Mouse (Mus musculus) thymus, postnatal 0 days (tissue): ENCODE results near the gene Capza2. TPM values are rescaled to one million over a fixed set of nuclear protein-coding genes. Genes with fewer than 3 reads are reported as not detected.

Experiments used
- DNase-seq: peaks from one replicate; pipeline ENCODE4 v3.0.0-alpha.2; 2015; ENCODE audit warnings: low spot score
- polyA plus RNA-seq: library from polyadenylated mRNA; unstranded; fragments of >200 nt; fragmentation: Nextera tagmentation; extraction: Ambion mirVana; gene quantifications from 2 replicates; pipeline ENCODE4 v1.2.1, GENCODE M21; 2015

Capza2 gene
- polyA plus RNA-seq, 1 experiment from 2014 or later: 279 TPM

DNA sequence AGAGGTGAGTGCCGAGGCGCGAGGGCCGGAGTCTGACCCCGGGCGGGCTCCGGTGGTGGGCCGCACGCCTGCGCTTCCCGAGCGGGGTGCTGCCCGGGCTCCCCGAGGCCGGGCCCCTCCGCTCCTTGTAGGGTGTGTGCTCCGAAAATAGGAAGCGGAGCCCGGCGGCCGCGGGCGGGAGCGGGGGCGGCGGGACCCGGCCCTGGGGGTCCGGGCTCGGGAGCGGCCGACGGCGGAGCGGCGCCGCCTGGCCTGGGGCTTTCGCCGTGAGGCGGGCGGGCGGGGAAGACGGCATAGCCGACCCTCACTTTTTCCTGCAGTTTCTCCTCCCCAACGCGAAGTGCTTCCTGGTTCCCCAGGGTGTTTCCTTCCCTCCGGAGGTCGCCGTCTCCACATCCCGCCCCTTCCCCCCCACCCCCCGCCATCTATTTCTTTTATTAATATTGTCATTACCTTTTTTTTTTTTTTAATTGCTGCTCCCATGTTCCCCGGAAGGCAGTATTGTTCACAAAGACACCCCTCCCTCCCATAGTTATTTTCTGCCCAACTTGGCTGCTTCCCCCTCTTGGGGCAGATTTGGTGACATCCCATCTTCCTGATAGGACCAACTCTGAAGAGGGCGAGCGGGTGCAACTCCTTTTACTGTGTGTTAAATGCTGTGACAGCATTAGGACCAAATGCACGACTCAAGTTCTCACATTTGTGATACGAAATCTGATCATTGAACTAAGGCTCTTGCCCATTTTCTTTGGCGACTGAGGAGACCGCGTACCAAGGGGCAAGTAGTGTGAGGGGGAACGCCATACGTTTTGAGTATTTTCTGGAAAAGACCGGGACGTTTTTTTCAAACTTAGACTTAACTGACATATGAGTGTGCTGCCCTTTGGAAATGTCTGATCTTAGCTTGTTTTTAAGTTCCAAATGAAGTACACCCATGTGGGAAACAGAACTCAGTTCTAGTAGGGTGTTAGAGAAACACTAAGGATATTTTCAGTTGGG is 1.5 kb downstream of the Capza2 start:
- peak; percentile 29 for DNase-seq

DNA sequence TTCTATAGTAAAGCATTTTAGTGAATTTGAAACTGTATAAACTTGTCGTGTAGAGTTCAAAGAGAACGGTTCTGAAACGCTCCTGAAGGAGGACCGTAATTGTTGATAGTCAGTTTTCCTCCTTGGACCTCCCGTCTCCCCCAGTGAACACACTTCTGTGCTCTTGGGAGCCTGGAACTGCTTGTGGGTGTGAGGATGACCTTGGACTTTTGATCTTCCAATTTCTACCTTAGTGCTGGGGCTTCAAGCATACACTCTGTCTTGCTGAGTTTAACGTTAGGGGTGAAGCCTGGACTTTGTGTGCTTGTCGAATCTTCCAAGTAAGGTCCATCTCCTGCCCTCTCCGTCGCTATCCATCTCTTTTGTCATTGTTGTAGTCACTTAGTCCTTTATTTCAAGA is 4.0 kb downstream of the Capza2 start:
- DNase-seq: no peak

DNA sequence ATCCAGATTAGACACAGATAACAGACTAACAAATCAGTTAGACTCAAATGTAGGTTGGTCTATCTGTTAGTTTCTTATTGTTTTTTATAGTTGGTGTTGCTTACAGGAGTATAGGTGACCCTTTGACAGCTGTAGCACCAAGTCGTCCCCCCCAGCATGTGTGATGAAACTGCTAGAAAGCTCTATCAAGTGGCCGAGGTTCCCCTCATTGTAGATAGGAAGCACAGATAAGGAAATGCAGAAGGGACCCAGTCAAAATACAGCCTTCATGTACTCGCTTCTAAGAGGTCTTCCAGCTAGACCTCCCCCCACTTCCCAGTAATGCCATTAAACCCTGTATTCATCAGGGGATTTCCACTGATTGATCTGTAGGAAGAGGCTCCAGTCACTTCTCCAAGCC is 6.7 kb downstream of the Capza2 start:
- no peak for DNase-seq

DNA sequence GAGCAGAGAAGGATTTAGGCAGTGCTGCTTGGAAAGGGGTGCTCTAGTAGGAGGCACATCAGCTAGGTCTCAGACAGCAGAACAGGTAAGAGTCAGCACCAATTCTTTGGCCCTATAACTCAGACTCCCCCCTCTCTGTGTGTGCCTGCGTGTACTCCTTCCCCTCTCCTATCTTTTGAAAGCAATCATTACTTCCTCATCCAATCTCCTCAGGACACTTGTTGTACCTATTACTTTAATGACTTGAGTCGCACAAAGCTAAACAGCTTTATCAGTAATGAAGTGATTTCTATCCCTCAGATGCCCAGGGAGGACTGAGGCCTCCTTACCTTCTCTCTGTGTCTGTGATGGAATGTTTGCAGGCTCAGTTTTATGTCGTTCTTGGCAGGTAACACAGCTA is 10.1 kb downstream of the Capza2 start:
- no peak for DNase-seq

DNA sequence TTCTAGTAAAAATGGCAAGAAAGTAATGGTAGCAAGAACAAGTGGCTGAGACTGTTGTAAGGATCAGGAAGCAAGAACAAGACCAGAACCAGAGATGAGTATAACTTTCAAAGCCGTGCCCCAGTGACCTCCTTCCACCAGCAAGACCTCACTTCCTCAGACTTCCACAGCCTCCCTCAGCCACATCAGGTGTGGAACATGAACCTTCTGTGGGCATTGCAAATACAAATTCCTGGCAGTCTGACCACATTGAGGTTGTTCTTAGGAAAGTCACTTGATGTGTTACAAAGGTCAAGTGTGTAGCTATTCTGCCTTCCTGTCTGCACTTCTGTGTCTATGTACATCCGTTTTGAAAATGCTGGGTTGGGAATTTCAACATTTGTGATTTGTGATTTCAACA is 16.1 kb downstream of the Capza2 start:
- no peak for DNase-seq

DNA sequence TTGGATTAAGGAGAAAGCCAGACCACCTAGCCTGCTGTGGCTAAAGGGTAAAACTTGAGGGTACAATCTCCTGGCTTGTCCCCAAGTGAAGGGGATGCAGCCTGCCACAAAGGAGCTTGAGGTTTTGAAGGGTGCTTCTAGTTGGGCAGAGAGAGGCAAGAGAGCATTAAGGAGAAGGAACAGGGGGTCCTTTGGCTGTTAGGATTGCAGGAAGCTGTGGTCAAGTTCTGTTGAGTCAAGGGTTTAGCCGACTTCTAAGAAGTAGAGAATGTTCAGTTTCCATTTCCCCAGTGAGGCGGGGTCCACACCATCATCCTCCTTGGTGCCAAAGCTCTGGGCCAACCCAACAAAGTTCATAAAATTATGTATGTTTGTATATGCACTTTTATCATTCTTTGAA is 19.0 kb downstream of the Capza2 start:
- no peak for DNase-seq

DNA sequence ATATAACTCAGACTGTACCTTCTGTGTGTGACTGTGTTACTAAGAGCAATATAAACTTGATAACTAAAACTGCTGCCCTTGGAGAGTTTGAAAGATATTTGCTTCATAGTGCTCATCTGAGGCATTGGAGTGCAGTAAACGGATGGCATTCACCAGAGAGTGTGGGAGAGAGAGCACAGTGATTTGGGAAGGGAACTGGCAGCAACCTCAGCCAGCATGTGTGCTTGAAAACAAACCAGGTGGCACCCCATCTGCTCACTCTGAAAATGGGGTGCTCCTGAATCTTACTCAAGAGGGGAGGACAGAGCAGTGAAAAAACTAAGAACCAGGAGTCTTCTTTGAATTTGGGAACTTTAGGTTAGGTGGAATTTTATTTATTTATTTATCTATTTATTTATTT is 21.3 kb downstream of the Capza2 start:
- no peak for DNase-seq

DNA sequence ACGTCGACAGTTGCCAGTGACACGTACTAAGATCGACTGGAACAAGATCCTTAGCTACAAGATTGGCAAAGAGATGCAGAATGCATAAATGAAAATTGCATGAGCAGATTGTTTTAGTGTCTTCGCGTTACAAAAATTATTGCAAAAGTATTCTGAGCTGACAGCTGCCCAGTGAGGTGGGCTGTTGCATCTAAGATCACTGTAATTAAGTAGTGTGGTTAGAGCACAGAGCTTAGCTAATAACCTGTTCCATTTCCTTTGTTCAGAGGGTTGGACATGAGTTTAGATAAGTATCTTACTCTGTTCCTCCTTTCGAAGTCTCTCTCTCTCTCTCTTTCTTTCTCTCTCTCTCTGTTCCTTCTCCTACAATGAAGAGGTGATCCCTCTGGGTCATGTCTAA is 29.3 kb downstream of the Capza2 start:
- DNase-seq: no peak

DNA sequence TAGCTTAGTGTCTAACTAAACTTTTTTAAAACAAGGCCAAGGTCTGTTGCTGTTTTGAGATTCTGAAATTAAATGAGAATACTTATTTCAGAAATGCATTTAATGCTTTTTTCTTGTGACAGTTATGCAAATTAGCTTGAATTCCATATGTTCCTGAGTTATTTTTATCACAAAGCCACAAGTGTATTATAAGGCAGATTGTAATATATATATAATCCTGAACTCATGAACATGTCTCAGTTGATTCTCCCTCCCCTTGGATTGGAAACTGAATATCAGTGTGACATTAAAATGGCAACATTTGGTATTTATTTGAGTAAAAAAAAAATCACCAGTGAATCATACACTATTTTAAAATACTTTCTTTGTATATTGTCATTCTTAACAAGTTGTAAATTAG is 30.0 kb downstream of the Capza2 start:
- DNase-seq: no peak

DNA sequence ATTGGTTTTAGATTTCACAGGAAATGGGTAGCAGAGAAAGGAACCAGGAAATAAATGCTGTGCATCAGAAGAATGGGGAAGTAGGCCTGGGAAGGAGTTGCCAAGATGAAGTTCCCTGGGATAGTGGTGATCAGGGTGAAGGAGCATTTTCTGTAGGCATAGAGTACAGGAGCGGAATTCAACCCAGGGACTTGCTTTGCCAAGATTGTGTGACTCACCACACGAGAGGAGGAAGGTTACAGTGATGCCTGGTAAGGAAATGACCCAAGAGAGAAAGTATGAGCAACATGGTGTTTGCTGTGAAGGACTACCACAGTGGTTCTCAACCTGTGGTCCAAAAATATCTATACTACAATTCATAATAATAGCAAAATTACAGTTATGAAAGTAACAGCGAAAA is 31.8 kb downstream of the Capza2 start:
- no peak for DNase-seq

DNA sequence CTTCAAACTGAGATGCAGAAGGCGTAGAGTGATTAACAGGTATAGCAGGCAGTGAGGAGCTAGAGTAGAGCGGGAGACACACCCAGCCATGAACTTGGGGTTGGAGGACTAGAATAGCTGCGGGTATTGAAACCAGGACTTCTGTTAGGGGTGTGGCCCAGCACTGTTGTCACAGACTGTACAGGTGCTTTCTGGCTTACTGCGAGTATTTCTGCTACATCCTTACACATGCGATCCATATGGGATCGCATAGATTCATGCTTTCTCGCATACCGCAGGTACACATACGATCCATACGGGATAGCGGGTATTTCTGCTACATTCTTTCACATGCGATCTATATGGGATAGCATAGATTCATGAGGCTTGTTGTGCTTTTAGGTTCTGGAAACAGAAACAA is 32.3 kb downstream of the Capza2 start:
- DNase-seq: no peak

DNA sequence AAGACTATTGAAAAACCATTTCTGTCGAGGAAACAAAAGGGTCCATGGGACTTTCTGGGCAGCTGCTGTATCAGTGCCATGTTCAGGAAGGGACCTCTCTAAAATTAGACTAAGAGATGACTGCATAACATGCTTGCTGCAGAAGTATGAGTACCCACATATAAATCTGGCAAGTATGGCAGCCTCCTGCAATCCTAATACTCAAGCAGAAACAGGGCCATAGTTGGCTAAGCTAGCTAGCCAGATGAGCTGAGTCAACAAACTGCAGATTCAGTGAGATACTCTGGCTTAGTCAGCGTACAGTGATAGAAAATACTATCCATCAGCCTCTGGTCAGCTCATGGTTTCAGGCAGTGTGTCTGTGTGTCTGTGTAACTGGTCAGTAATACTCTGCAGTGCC is 33.8 kb downstream of the Capza2 start:
- no peak for DNase-seq

DNA sequence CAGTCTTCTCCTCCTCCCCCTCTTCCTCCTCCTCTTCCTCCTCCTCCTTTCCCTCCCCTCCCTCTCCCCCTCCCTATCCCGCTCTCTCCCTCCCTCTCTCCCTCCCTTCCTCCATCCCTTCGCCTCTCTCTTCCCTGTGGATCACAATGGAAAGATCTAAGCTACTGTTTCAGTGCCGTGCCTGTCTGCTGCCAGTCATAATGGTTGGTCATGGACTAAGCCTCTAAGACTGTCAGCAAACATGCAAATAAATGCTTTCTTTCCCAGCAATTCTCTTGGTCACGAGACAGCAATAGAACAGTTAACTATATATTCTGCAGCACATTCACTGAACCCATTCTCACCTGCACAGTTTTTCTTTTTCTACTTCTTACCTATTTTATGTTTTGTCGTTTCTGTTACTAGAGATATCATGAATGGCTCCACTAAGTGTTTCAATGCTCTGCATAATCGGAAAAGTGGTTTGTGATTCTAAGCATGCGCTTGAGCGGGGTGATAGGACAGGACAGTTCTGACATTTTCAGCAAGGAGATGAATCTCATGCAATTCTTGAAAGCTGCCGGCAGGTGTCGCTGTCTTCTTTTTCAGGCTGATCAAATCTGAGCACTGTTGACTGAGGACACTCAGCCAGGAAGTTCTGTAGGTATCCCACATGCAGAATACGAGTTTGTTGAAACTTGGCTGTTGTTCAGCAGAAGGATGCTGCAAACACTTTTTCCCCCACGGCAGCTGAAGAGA is 39.2 kb downstream of the Capza2 start:
- peak; percentile 76 for DNase-seq

DNA sequence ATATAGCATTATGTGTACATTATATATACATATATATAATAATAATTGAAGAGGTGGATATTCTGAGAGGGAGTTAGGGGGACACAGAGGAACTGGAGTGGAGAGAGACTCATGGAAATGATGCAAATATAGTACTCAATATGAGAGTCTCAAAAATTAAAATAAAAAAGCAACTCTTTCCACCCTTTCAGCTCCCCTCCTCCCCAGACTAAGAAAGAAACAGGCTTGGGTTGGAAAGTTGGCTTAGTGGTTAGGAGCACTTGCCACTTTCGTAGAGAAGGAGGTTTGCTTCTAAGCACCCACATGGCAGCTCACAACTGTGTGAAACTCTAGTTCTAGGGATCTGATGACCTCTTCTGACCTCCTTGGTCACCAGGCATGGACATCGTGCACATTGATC is 41.0 kb downstream of the Capza2 start:
- no peak for DNase-seq

DNA sequence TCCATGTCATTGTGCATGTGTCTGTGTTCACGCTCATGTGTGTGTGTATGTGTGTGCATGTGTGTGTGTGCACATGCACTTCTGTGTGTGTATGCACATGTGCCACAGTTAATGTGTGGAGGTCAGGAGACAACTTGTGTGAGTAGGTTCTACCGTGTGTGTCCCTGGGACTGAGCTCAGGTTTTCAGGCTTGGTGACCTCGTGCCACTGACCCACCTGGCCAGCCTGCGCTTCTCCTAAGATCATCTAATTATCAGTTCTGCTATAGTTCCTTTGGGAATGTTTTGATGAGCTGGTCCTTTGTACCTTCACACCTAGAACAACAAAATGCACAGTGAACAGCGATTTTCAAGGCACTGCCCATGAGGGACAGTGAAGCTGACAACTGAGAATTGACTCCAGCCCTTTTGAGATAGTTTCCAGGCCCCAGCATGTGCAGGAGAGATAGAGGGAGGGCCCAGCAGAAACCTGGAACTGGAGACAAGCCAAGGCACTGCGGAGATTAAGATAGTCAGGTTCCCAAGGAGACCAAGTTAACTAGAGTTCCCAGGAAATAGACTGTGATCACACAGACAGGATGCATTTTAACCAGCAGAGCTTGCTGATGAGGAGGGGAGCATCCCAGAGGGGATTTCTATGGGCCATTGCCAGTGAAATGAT is 44.4 kb downstream of the Capza2 start:
- no peak for DNase-seq

DNA sequence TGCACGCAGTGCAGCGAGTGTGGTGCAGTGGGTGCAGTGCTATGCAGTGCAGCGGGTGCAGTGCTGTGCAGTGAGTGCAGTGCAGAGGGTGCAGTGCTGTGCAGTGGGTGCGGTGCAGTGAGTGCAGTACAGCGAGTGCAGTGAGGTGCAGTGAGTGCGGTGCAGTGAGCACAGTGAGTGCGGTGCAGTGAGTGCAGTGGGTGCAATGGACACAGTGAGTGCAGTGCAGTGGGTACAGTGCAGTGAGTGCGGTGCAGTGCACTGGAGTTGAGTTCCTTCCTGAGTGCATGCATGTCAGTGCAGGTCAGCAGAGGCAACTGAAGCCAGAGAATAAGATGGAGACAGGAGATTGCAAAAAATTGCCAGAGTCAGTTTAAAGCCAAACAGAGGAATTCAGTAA is 45.8 kb downstream of the Capza2 start:
- DNase-seq: no peak

DNA sequence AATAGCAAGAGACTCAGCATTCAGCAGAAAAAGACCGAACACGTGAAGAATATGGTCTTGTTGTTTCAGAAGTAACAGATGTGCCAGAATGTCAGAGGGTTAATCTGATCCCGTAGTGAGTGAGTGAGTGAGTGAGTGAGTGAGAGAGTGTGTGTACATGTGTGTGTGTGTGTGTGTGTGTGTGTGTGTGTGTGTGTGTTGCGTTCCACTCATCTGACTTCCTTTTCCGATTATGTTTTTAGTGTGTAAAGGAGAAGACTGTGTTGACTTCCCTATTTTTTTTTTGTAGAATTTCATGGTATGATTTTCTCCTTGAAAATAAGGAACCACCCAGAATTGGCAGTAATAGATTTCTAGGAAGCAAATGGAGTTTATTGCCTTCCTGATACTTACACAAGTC is 52.6 kb downstream of the Capza2 start:
- DNase-seq: no peak

DNA sequence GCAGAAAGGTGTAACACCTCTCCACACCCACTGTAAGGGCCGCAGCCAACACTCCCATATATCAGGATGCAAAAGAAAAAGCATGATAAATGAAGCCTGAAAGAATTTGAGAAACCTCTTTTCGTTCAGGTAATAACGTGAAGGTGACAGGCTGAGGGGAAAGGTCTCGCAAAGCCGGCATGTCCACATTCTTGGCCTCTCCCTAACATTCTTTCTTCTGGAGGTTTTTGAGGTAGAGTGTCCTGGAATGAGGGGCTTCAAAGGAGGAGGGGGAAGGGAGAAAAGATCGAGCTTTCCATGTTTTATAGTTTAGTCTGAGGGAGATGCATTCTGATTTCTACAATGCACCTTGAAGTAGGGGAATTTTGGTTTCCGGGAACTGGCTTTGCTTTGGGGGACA is 56.6 kb downstream of the Capza2 start, which contains the start of gene St7:
St7 (plus strand) TSS at position 287 of the 400 bp plus-strand sequence.
- DNase-seq: no peak

DNA sequence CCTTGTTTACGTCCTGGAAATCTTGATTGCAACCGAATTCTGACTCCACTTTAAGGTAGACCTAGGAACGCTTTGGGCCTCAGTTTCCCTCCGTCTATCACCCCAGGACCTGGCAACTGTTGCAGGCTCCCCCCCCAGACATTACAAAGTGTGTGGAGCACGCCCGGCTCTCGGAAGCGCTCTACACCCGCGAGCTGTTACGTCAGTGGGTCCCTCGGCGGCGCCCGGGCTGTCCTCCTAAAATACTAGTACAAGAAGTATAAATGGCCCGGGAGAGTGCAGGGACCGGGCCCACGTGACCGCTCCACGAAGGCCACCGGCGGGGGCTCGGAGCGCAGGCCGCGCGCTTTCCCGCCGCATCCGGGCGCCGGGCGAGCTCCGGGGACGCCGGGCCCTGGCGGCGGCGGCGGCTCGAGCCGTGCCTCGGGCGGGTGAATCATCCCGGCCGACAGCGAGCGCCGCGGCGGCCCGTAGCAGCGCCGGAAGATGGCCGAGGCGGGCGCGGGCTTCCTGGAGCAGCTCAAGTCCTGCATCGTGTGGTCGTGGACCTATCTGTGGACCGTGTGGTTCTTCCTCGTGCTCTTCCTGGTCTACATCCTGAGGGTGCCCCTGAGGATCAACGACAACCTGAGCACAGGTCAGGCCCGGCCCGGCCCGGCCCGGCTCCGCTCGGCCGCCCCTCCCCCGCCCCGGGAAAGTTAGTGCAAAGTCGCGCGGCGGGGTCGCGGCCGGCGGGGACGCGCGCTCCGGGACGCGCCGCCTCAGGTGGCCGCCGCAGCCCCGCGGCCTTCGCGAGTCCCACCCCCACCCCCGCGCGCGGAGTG is 57.9 kb downstream of the Capza2 start:
- DNase-seq: peak; percentile 63

DNA sequence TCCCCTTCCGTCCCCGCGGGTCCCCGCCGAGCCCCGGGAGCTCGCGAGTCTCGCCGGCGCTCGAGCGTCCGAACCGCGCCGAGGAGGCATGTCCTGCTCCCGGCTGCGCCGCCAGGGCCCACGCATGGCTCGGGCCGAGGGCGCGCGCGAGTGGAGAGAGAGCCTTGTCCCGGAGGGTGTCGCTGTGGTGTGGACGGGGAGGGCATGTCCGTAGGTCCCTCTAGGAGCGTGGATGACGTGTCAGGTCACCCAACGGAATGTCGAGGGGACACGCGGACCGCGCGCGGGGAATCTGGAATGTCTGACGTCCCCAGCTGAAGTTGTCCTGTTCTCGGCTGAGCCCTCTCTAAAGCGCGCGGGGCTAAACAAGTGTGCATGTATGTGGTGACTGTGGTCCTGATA is 58.5 kb downstream of the Capza2 start:
- DNase-seq: peak; percentile 60

DNA sequence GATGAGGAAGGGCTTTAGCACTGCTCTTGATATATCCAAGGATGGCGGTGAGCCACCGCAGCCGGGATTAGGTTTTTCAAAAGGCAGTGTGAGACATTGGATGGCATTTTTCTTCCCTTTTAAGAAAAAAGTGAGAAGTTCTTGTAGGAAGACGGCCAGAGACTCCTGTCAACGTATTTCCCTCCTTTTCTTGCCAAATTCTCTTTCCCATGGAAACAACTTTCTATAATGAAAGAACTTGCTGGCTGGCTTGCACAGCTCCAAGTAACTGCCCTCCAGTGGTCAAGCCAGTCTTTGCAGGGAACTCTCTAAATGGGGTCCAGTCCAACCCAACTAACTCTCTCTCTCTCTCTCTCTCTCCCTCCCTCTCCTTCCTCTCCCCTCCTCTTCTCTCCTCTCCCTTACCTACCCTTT is 60.3 kb downstream of the Capza2 start:
- peak; percentile 20 for DNase-seq
